ENCODE assay signal across 18 mouse cellular contexts in genomic region chr15:62861422-62861821, GRCm38 (mm10).
DNase-seq lines count a peak whose midpoint lies in the region; ATAC-seq and TF ChIP-seq lines count a peak whose summit lies in the region.
"Had no signal": no experiment of that assay in that cellular context is flagged by ENCODE, and none has a peak within 500 bp of the region (broad histone marks: within the 10 kb centered on the region; RNA-seq: fewer than 3 reads in every experiment).

No protein-coding gene starts in this region.

- H3K9me3 ChIP-seq in lung, embryonic 14.5 days (ENCODE audit: low read depth, low read length) = no peaks in the 10 kb centered on the region
- H3K9me3 ChIP-seq: embryonic facial prominence, embryonic 12.5 days; forebrain, embryonic 12.5 days; heart, embryonic 12.5 days; hindbrain, embryonic 10.5 days had no signal

- H3K36me3 ChIP-seq in heart, adult 2 months (ENCODE audit: control insufficient read depth, insufficient read depth, low read length) = no peaks in the 10 kb centered on the region
- no peaks in the 10 kb centered on the region for H3K36me3 ChIP-seq in lung, embryonic 14.5 days (ENCODE audit: insufficient read depth)
- H3K36me3 ChIP-seq: embryonic facial prominence, embryonic 12.5 days; forebrain, embryonic 12.5 days; heart, embryonic 12.5 days; hindbrain, embryonic 10.5 days had no signal

- H3K79me2 ChIP-seq in heart, adult 2 months (replicated peaks; ENCODE audit: control insufficient read depth, insufficient read depth, low read length) = no peaks in the 10 kb centered on the region

- no peak overlapping the region for H3K27ac ChIP-seq in heart, adult 2 months
- no peak overlapping the region for H3K27ac ChIP-seq in lung, embryonic 14.5 days (ENCODE audit: low read depth)
- H3K27ac ChIP-seq: embryonic facial prominence, embryonic 12.5 days; forebrain, embryonic 12.5 days; hindbrain, embryonic 10.5 days; hindbrain, embryonic 14.5 days had no signal

- ATAC-seq in lung, embryonic 14.5 days (ENCODE audit: insufficient read depth) = no peak
- ATAC-seq: forebrain, embryonic 16.5 days had no signal

- peak; percentile 5 for DNase-seq in gastrocnemius, postnatal 14 days
- DNase-seq in gastrocnemius, postnatal 36 days = no peak
- peak; percentile 6 for DNase-seq in heart, postnatal 4 days
- DNase-seq in heart, adult 2 months = no peak
- DNase-seq in lung, embryonic 14.5 days = peak; percentile 20
- DNase-seq in lung, postnatal 14 days = no peak
- DNase-seq: adrenal gland, postnatal 10 days; cerebellum, adult 11 months; cerebellum, adult 8-10 months; cerebellum, postnatal 14 days; embryo, embryonic 11 days; gastrocnemius, postnatal 10 days had no signal

- intact Hi-C loops in gastrocnemius, postnatal 14 days (cut with DNase I; ENCODE audit: low total_unique reads) = no loop called here
- intact Hi-C loops in gastrocnemius, postnatal 36 days (cut with DNase I) = no loop called here
- intact Hi-C loops in heart, adult 2 months (cut with DNase I) = no loop called here

- no peak for TF ChIP-seq POLR2A in heart, adult 2 months (IDR thresholded peaks at IDR 0.05; ENCODE audit: insufficient read depth, low read depth, low read length)

- H3K4me3 ChIP-seq in heart, adult 2 months = no peak overlapping the region
- no peak overlapping the region for H3K4me3 ChIP-seq in lung, embryonic 14.5 days (ENCODE audit: low read depth, low read length)
- H3K4me3 ChIP-seq: embryonic facial prominence, embryonic 12.5 days; forebrain, embryonic 12.5 days; heart, embryonic 12.5 days; hindbrain, embryonic 10.5 days had no signal

- H3K9ac ChIP-seq in heart, adult 2 months (ENCODE audit: low read depth, low read length) = no peak overlapping the region
- H3K9ac ChIP-seq in lung, embryonic 14.5 days = no peak overlapping the region
- H3K9ac ChIP-seq: embryonic facial prominence, embryonic 12.5 days; forebrain, embryonic 12.5 days; heart, embryonic 12.5 days; hindbrain, embryonic 14.5 days had no signal

- no peaks in the 10 kb centered on the region for H3K4me1 ChIP-seq in heart, adult 2 months (ENCODE audit: control insufficient read depth, insufficient read depth, low read length)
- H3K4me1 ChIP-seq in lung, embryonic 14.5 days (ENCODE audit: insufficient read depth) = no peaks in the 10 kb centered on the region
- H3K4me1 ChIP-seq: embryonic facial prominence, embryonic 12.5 days; forebrain, embryonic 12.5 days; heart, embryonic 12.5 days; hindbrain, embryonic 10.5 days had no signal

- no peaks in the 10 kb centered on the region for H3K27me3 ChIP-seq in heart, adult 2 months (ENCODE audit: control insufficient read depth, insufficient read depth, low read length)
- no peaks in the 10 kb centered on the region for H3K27me3 ChIP-seq in lung, embryonic 14.5 days (ENCODE audit: insufficient read depth, low read length)
- H3K27me3 ChIP-seq: embryonic facial prominence, embryonic 12.5 days; forebrain, embryonic 12.5 days; heart, embryonic 12.5 days had no signal

- H3K4me2 ChIP-seq in lung, embryonic 14.5 days = no peak overlapping the region
- H3K4me2 ChIP-seq: embryonic facial prominence, embryonic 12.5 days; forebrain, embryonic 12.5 days; heart, embryonic 12.5 days; hindbrain, embryonic 14.5 days had no signal

- no peak for TF ChIP-seq CTCF in heart, adult 2 months (IDR thresholded peaks at IDR 0.05)
- no peak for TF ChIP-seq CTCF in lung, embryonic 14.5 days (IDR thresholded peaks at IDR 0.05; ENCODE audit: low read depth)

- TF ChIP-seq EP300 in heart, adult 2 months (IDR thresholded peaks at IDR 0.05; ENCODE audit: insufficient read depth, low read depth, low read length) = no peak

Comparison
In these comparisons a context has a peak if more than half of its experiments do, and no peak if none do; other contexts are left out.
1. DNase-seq: peak in gastrocnemius, postnatal 14 days (single experiment), heart, postnatal 4 days (single experiment) and lung, embryonic 14.5 days (single experiment); none in gastrocnemius, postnatal 36 days (0 of 2), heart, adult 2 months (0 of 2) and lung, postnatal 14 days (single experiment).